Mouse (Mus musculus): ENCODE results near the gene Il6ra. TPM values are rescaled to one million over a fixed set of nuclear protein-coding genes. Genes with fewer than 3 reads are reported as not detected.

Il6ra gene
- polyA plus RNA-seq, 1 experiment = not detected

GRCm38 (mm10) chr3:89948655-89949054 is 35.7 kb upstream of the Il6ra start:
- 37% methylated on average over 6 of the region's 6 CpGs for WGBS
- Histone ChIP-seq H3K4me1 (ENCODE audit: control insufficient read depth, insufficient read depth, low read length) (peaks cover 16% of the 10 kb centered on the region), H3K27ac (ENCODE audit: insufficient read depth, low read depth, low read length) (no peak overlapping the region), H3K4me3 (ENCODE audit: insufficient read depth, low read depth, low read length) (no peak overlapping the region)
- TF ChIP-seq POLR2A (IDR thresholded peaks at IDR 0.05; ENCODE audit: insufficient read depth, low read depth, low read length) (no peak), CTCF (IDR thresholded peaks at IDR 0.05; ENCODE audit: insufficient read depth, low read depth, low read length) (no peak)

- no peak overlapping the region for H3K27ac ChIP-seq (ENCODE audit: insufficient read depth, low read depth, low read length)
- WGBS = 85% methylated on average over 11 of the region's 11 CpGs
- no peak overlapping the region for H3K4me3 ChIP-seq (ENCODE audit: insufficient read depth, low read depth, low read length)
- TF ChIP-seq POLR2A (IDR thresholded peaks at IDR 0.05; ENCODE audit: insufficient read depth, low read depth, low read length) = no peak
- no peak for TF ChIP-seq CTCF (IDR thresholded peaks at IDR 0.05; ENCODE audit: insufficient read depth, low read depth, low read length)
- H3K4me1 ChIP-seq (ENCODE audit: control insufficient read depth, insufficient read depth, low read length) = peaks cover 20% of the 10 kb centered on the region
Observed at GRCm38 (mm10) chr3:89948021-89948420, 35.0 kb upstream of the Il6ra start.

- H3K4me1 ChIP-seq (ENCODE audit: control insufficient read depth, insufficient read depth, low read length) = peaks cover 21% of the 10 kb centered on the region
- 74% methylated on average over 8 of the region's 8 CpGs for WGBS
- H3K4me3 ChIP-seq (ENCODE audit: insufficient read depth, low read depth, low read length) = no peak overlapping the region
- TF ChIP-seq CTCF (IDR thresholded peaks at IDR 0.05; ENCODE audit: insufficient read depth, low read depth, low read length) (no peak), POLR2A (IDR thresholded peaks at IDR 0.05; ENCODE audit: insufficient read depth, low read depth, low read length) (no peak)
- H3K27ac ChIP-seq (ENCODE audit: insufficient read depth, low read depth, low read length) = no peak overlapping the region
Observed at GRCm38 (mm10) chr3:89945026-89945425, 32.0 kb upstream of the Il6ra start.

GRCm38 (mm10) chr3:89942894-89943293 is 29.9 kb upstream of the Il6ra start:
- TF ChIP-seq CTCF (IDR thresholded peaks at IDR 0.05; ENCODE audit: insufficient read depth, low read depth, low read length) (no peak), POLR2A (IDR thresholded peaks at IDR 0.05; ENCODE audit: insufficient read depth, low read depth, low read length) (no peak)
- Histone ChIP-seq H3K4me3 (ENCODE audit: insufficient read depth, low read depth, low read length) (no peak overlapping the region), H3K27ac (ENCODE audit: insufficient read depth, low read depth, low read length) (no peak overlapping the region), H3K4me1 (ENCODE audit: control insufficient read depth, insufficient read depth, low read length) (0 out of 2 replicates have a peak, but pooled peaks cover 6% of the 10 kb centered on the region)
- 77% methylated on average over 9 of the region's 9 CpGs for WGBS

GRCm38 (mm10) chr3:89936495-89936894 is 23.5 kb upstream of the Il6ra start:
- WGBS = 93% methylated on average over 3 of the region's 3 CpGs
- H3K4me1 ChIP-seq (ENCODE audit: control insufficient read depth, insufficient read depth, low read length) = no peaks in the 10 kb centered on the region
- no peak overlapping the region for H3K4me3 ChIP-seq (ENCODE audit: insufficient read depth, low read depth, low read length)
- no peak overlapping the region for H3K27ac ChIP-seq (ENCODE audit: insufficient read depth, low read depth, low read length)
- TF ChIP-seq CTCF (IDR thresholded peaks at IDR 0.05; ENCODE audit: insufficient read depth, low read depth, low read length) (no peak), POLR2A (IDR thresholded peaks at IDR 0.05; ENCODE audit: insufficient read depth, low read depth, low read length) (no peak)

- H3K27ac ChIP-seq (ENCODE audit: insufficient read depth, low read depth, low read length) = no peak overlapping the region
- WGBS = 97% methylated on average over 2 of the region's 2 CpGs
- H3K4me1 ChIP-seq (ENCODE audit: control insufficient read depth, insufficient read depth, low read length) = no peaks in the 10 kb centered on the region
- TF ChIP-seq CTCF (IDR thresholded peaks at IDR 0.05; ENCODE audit: insufficient read depth, low read depth, low read length) (no peak), POLR2A (IDR thresholded peaks at IDR 0.05; ENCODE audit: insufficient read depth, low read depth, low read length) (no peak)
- no peak overlapping the region for H3K4me3 ChIP-seq (ENCODE audit: insufficient read depth, low read depth, low read length)
Observed at GRCm38 (mm10) chr3:89932925-89933324, 19.9 kb upstream of the Il6ra start.

- 73% methylated on average over 4 of the region's 4 CpGs for WGBS
- no peak overlapping the region for H3K4me3 ChIP-seq (ENCODE audit: insufficient read depth, low read depth, low read length)
- H3K4me1 ChIP-seq (ENCODE audit: control insufficient read depth, insufficient read depth, low read length) = no peaks in the 10 kb centered on the region
- no peak for TF ChIP-seq POLR2A (IDR thresholded peaks at IDR 0.05; ENCODE audit: insufficient read depth, low read depth, low read length)
- no peak for TF ChIP-seq CTCF (IDR thresholded peaks at IDR 0.05; ENCODE audit: insufficient read depth, low read depth, low read length)
- no peak overlapping the region for H3K27ac ChIP-seq (ENCODE audit: insufficient read depth, low read depth, low read length)
Observed at GRCm38 (mm10) chr3:89928956-89929355, 16.0 kb upstream of the Il6ra start.

GRCm38 (mm10) chr3:89926440-89926839 is 13.4 kb upstream of the Il6ra start:
- no peak for TF ChIP-seq POLR2A (IDR thresholded peaks at IDR 0.05; ENCODE audit: insufficient read depth, low read depth, low read length)
- TF ChIP-seq CTCF (IDR thresholded peaks at IDR 0.05; ENCODE audit: insufficient read depth, low read depth, low read length) = no peak
- WGBS = 97% methylated on average over 1 of the region's 1 CpGs
- Histone ChIP-seq H3K4me1 (ENCODE audit: control insufficient read depth, insufficient read depth, low read length) (no peaks in the 10 kb centered on the region), H3K4me3 (ENCODE audit: insufficient read depth, low read depth, low read length) (no peak overlapping the region), H3K27ac (ENCODE audit: insufficient read depth, low read depth, low read length) (no peak overlapping the region)

GRCm38 (mm10) chr3:89920711-89921110 is 7.7 kb upstream of the Il6ra start:
- 71% methylated on average over 6 of the region's 6 CpGs for WGBS
- no peak overlapping the region for H3K4me3 ChIP-seq (ENCODE audit: insufficient read depth, low read depth, low read length)
- TF ChIP-seq POLR2A (IDR thresholded peaks at IDR 0.05; ENCODE audit: insufficient read depth, low read depth, low read length) (no peak), CTCF (IDR thresholded peaks at IDR 0.05; ENCODE audit: insufficient read depth, low read depth, low read length) (no peak)
- H3K27ac ChIP-seq (ENCODE audit: insufficient read depth, low read depth, low read length) = no peak overlapping the region
- no peaks in the 10 kb centered on the region for H3K4me1 ChIP-seq (ENCODE audit: control insufficient read depth, insufficient read depth, low read length)

GRCm38 (mm10) chr3:89917408-89917807 is 4.4 kb upstream of the Il6ra start:
- Histone ChIP-seq H3K4me3 (ENCODE audit: insufficient read depth, low read depth, low read length) (no peak overlapping the region), H3K27ac (ENCODE audit: insufficient read depth, low read depth, low read length) (no peak overlapping the region), H3K4me1 (ENCODE audit: control insufficient read depth, insufficient read depth, low read length) (peaks cover 9% of the 10 kb centered on the region)
- 67% methylated on average over 3 of the region's 3 CpGs for WGBS
- no peak for TF ChIP-seq POLR2A (IDR thresholded peaks at IDR 0.05; ENCODE audit: insufficient read depth, low read depth, low read length)
- TF ChIP-seq CTCF (IDR thresholded peaks at IDR 0.05; ENCODE audit: insufficient read depth, low read depth, low read length) = no peak

Measured in olfactory bulb, adult 2 months (tissue).